Mouse (Mus musculus): ENCODE measurements around the gene Gm21988.

Gene Gm21988

DNA sequence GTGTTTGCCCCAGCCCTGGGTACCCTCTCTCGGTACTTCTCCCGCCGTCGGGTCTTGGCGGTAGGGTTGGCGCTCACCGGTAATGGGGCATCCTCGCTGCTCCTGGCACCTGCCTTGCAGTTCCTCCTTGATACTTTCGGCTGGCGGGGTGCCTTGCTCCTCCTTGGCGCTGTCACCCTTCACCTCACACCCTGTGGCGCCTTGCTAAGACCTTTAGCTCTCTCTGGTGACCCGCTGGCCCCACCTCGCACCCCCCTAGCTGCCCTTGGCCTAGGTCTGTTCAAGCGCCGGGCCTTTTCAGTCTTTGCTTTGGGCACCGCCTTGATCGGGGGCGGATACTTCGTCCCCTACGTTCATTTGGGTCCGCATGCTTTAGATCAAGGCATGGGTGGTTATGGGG lies 24.3 kb downstream of the Gm21988 start:
- DNase-seq: peak in 1 of 2 experiments; percentile 25

DNA sequence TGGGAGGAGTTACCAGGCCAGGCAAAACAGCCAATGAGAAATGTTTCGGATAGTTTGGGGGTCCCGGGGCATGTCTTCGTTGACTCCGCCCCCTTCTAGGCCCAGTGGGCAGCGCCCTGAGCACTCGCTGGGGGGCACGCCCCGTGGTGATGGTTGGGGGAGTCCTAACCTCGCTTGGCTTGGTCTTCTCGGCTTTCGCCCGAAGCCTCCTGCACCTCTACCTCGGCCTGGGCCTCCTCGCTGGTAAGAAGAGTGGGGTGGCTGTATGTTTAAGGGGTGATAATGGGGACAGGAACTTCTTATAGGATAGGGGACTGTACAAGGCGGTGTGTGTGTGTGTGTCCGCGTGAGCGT lies 24.8 kb downstream of the Gm21988 start:
- DNase-seq: peak in 1 of 2 experiments; percentile 33

DNA sequence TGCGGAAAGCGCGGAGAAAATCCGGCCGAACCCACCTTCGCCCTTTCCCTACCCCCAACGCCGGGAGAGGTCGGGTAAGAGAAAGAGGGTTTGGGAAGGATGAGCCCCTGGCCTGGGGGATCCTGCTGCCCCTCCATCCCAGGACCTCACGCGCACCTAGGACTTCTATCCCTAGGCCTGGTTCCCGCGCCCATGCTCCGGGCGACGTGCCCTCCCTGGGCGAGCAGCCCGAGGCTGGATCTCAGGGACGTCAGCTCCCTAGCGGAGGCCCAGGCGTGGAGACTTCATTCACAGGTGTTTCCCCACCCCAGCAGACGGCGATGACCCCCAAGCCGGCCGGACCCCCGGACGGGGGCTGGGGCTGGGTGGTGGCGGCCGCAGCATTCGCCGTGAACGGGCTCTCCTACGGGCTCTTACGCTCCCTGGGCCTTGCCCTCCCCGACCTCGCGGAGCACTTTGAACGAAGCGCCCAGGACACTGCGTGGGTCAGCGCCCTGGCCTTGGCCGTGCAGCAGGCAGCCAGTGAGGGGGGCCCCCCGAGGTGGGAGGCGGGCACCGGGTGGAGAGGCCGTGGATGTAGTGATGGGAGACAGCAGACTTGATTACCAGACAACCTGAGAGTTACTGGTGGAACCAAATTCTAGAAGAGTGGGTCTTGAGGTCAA lies 25.3 kb downstream of the Gm21988 start:
- DNase-seq: peak in 1 of 2 experiments; percentile 39

DNA sequence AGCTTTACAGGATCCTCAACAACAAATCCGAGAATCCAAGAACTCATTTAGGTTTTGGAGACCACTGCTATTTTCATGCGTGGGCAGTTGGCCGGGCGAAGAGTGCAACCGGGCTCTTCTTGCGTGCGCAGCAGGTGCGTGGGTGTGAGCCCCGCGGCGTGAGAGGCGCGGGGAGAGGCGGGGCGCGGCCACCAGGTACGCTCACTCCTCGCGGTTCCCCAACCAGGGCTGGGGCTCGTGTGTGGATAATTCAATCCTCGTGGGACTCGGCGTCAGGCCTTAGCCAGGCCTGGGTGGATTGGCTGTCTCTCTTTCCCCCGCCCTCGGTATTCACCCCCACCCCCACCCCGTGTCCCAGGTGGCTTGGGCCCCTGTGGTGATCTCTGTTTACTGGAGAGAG lies 25.9 kb downstream of the Gm21988 start:
- peak in 1 of 2 experiments; percentile 63 for DNase-seq

DNA sequence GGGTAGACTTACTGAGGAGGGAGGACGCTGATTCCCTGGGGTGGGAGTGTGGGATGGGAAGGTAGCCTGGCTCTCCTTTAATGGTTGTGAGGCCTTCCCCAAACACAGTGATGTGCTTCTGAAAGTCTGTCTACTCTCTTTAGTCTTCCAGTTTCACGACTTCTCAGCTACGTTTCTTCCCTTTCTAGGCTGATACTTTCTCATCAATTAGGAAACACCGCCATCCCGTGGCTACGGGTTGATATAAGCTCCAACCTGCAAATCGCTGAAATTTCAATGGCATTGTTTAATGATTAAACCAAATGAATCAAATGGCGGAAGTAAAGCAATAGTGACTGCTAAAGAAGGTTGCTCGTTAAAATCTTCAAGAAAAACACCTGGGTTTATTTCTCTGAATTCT lies 26.7 kb downstream of the Gm21988 start:
- peak; percentile 80 to 86 for DNase-seq

DNA sequence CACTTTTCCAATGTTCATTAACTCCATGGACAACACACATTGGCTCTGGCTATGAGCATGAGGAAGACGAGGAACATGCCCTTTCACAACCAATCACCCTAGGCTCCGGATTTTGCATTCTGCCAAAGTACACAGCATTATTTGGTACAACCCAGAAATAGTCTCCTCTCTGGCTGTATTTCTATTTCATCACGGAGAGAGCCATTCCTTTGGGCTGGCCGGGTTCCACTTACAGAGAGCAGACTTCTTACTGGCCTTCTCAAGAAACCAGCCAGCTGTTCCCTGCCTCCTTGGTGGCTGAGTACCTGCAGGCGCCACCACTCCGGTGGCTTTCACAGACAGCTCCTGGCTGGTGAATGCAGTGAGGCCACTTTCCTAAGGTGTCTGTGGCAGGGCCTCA lies 27.2 kb downstream of the Gm21988 start, which contains the start of gene Slc16a11:
Gene Slc16a11, plus strand, starts transcription at position 330 of the 400 bp plus-strand sequence.
- peak; percentile 59 to 69 for DNase-seq

DNA sequence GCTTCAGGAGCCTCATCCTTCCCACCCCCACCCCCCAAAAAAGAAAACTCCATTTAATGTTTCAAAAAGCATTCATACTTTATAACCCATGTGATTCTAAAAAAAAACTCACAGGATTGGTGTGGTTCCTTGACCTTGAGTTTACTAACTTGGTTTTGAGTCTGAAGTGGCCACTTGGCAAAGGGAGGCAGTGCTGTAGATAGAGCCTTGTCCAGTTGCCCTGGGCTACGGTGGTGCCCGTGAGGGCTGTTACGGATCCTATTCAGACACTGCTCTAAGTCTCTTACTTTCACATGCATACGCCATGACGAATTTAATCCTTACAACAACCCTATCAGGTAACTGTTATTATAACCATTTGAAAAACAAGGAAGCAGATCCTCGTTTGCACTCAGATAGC lies 27.7 kb downstream of the Gm21988 start:
- peak; percentile 58 to 78 for DNase-seq

DNA sequence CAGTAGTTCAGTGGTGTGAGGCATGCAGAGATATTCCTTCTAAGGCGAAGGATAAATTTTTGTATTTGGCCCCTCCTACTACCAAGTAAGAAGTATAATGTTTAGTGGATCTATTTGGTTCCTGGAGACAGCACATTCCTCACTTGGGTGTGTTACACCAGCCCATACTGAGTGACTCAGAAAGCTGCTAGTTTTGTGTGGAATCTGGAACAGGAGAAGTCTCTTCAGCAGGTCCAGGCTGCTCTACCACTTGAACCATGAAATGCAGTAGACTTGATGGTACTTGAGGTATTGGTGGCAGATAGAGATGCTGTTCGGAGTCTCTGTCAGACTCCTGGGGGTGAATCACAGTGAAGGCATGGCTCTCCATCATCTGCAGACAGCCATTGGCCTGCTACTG lies 28.9 kb downstream of the Gm21988 start:
- DNase-seq: peak in 1 of 2 experiments; percentile 21

DNA sequence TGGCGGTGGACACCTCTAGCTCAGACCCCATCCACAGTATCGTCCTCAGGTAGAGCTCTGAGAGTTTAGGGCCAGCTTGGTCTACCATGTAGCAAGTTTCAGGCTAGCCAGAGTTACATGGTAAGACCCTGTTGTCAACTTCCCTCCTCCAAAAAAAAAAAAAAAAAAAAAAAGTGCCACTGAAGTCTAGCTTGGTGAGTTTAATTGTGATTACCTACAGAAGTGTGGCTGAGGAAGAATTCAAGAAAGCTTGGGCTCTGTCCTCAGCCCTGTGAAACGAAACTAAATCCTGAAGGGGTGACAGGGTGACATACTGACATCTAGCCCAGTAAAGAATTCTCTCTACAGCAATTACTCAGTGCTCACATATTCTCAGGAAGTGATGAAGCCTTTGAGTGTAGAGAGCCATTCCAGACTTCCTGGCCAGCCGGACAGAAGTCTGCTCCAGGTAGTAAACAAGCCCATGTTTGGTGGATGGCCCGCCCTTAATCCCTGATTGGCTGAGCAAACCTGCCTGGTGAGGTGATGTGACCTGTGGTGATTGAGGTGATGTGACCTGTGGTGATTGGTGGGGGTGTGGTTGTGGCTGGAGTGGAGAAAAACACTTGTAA lies 30.7 kb downstream of the Gm21988 start:
- peak; percentile 19 to 27 for DNase-seq

DNA sequence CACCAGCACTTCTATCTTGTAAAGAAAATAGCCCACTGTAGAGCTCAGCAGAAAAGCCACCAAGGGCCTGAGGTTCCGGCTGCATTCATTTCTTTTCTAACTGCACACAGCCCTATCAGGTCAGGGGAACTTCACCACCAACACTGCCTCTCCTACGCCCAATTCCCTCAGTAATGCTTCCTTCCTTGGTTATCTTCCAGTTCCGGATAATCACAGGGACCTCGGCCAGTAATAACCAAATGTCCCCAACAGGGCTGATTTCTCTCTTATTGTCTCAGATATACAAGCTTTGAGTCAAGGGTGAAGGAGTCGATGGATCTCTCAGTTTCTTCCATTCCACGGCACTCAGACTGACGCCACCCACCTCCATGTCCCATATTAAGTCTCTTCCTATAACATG lies 32.3 kb downstream of the Gm21988 start:
- no peak for DNase-seq

DNA sequence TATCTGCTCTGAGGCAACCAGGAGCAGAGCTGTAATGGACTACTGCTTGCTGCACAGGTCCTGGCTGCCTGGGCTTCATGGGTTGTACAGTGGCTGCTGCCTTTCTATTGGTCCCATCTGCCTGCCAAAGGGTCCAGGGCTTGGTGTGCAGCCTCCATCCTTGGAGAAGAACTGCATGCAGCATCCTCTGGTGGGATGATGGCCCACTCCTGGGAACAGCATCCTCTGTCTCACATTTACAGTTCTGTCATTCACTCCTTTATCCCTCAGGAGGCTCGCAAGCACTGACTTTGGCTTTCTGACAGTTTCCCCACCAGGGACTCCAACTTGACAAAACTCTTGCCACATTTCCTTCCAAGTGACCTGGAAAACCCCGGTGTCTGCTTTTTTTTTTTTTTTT lies 32.8 kb downstream of the Gm21988 start:
- DNase-seq: no peak

DNA sequence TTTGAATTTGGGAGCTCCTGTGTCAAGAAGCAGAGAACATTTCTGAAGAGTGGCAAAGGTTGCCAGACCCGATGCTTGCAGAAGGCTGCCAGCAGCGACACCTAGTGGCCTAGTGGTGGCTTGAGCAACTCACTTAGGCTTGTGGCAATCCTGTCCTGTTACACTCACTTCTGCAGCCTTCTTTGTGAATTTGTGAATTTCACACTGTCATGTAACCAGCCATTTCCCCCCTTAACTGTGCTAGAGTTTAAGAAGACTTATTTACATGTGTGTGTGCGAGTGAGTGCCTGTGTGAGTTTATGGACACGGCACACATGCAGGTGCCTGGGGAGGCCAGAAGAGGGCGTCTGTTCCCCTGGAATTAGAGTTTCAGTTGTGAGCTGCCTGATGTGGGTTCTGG lies 37.9 kb downstream of the Gm21988 start:
- peak; percentile 84 to 88 for DNase-seq

DNA sequence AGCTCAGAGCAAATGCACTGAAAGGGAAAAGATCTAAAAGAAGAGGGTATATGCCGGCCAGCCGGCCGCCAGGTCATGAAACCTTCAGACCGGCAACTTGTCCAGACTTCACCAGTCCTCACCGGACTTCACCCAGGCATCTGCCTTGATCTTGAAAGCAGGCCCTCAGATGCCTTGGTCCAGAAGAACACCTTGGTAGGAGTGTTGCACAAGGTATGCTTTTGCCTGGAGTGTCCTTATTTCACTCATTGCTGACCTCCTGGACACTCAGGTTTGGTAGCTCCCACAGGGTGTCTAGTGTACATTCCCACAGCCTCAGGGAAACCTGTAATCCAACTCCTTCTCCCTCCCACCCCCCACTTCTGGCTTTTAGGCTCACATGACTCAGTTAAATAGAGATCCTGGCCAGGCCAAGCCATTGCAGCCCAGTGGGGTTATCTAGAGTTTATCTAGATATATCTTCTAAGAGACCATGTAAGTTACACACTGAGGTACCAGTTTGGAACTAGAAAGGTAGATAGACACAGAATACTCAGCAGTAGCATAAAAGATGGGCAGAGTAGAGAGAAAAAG lies 39.5 kb downstream of the Gm21988 start:
- peak; percentile 60 to 75 for DNase-seq

DNA sequence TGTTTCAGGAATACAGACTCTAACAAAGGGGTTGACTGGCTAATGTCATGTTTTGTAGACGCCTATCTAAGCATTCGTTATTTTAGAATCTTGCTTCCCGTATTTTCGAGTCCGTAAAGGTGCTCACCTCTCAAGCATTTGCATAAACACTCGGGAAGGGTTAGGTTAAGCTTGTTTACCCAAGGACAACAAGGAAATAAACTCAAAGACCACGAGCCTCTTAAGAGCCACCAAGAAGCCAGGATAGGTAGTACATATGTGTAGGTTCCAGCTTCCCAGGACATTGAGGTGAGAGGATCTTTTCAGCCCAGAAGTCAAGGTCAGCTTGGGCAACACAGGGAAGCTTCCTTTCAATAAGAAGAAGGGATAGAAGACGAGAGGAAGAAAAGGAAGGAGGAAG lies 40.5 kb downstream of the Gm21988 start:
- DNase-seq: peak; percentile 14 to 52

DNA sequence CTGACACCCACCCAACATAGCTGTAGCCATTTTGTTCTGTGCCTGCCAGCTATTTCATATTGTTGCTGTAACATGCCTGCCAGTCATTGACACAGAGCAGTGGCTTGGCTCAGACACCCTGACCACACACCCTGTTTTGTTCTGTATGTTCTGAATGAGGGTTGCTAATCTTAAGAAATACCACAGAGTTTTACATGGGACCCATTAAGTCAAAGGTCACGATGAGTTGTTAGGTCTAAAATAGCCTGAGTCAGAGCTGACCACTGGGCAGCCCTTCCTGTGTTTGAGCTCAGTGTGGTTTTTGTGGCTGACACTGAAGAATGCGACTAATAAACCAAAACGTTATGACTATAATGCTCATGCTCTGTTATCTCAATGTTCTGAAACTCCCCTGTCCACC lies 41.3 kb downstream of the Gm21988 start:
- DNase-seq: peak; percentile 53 to 65

DNA sequence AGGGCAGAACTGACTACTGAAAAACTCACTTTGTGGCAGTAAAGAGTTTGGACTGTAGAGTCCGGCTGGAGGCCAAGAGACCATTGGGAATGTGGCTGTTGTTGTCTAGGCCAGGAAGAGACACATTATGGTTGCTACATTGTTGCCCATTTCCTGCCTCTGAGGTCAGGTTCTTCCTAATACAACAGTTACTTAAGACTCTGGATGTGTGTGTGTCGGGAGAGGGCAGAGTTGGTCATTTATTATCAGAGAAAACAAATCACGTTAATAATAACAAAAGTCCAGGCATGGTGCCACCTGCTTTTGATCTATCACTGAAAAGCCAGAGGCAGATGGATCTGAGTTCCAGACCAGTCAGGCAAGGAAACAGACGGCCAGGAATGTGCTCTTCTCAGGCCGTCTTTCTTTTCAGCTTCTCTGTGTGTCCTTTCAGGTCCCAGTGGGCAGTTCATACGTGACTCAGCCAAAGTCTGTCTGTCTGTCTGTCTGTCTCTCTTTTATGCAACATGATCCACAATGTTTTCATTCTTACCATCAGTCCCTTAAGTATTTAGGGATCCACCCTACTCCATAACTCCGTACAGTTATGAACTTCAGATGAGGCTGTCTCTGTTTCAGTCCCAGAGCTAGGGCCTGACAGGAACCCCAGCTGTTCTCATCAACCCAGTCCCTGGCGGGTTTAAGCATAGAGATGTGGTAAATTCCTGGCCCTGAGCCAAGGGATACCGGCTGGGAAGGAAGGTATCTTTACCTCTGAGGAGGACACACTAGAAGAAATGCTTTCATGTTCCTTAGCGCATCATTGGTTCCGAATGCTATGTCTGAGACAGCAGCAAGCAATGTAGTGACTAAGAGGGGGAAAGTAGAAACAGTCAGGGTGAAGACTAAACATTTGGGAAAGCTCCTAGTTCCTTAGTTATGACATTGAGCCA lies 46.0 kb downstream of the Gm21988 start:
- peak in 1 of 2 experiments; percentile 36 for DNase-seq

DNA sequence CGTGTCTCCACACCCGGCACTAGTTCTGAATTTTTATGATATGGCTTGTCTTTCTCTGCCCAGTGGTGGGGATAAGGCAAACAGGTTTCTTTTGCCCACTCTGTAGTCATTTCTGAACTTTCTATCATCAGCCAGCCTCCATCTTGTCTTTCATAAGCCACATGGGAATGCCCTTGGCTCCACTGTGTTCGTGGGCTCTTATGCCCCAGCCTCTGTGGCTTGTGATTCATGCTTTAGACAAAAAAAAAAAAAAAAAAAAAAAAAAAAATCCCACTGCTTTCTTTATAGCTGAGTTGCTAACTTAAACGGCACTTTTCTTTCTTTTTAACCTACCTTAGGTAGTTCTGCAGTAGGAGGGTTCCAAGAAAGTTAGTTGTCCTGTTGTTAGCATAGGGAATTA lies 47.5 kb downstream of the Gm21988 start:
- DNase-seq: no peak

DNA sequence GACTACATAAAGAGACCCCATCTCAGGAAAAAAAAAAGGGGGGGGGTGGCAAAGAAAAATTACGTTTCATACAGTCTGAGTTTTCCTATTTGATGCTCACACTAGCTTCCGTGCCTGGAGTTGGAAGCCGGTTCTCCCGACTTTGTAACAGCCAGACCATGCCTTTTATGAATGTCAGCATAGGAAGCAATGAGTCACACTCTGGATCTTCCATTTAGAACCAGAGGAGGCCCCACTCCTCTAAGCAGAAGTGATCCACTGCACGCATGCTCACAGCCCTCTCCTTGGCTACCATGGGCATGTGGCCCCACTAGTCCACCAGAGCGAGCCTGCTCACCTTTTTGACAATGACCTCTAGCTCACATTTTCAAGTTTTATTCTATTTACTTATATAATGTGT lies 48.4 kb downstream of the Gm21988 start:
- DNase-seq: no peak

DNA sequence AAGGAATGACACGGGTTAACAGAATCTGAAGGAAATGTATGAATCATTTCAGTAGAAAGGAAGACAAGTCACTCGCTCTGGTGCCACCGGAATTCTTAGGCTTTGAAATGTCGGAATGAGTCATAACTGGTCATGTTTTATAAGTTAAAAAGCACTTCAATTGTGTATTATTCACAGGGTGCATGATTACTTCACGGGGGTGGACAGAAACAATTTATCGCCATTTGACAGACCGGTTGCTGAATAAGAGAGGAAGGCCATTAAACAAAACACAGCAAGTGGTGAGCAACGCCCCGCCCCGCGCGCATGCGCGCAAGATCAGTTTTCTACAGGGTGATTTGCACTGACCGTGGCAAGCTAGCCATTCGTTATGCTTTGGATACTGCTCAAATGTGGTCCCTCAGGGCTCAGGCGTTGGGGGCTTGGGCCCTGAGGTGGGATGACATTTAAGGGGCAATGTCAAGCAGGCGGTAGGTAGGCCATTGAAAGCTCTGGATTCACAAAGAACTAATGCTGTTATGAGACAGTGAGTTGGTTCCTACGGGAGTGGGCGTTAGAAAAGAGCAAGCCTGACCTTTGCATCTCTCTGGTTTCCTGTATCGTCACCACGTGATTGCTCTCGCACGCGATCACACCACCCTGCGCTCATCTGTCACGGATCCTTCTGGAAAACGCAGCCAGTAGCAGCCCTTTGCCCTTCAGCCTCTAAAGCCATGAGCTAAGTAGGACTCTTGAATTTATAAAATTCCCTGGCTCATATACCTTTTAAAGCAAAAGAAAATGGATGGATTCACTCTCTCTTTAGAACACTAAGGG lies 50.1 kb downstream of the Gm21988 start:
- no peak for DNase-seq
